Mouse (Mus musculus): ENCODE data around the gene Ly6g5c. TPM values are rescaled to one million over a fixed set of nuclear protein-coding genes. Genes with fewer than 3 reads are reported as not detected.
"Not testable (repeated sequence)": the region's sequence is repeated elsewhere in the genome, so short reads cannot be mapped to it uniquely, and the experiment has no call there.

Gene Ly6g5c
- polyA plus RNA-seq, 1 experiment = not detected

- Histone ChIP-seq H3K4me1 (ENCODE audit: control insufficient read depth) (peaks cover 58% of the 10 kb centered on the region), H3K36me3 (ENCODE audit: control insufficient read depth) (peaks cover 63% of the 10 kb centered on the region)
- no peak for TF ChIP-seq TAL1 (IDR thresholded peaks at IDR 0.05; ENCODE audit: low read length)
- no peak for TF ChIP-seq GATA1 (IDR thresholded peaks at IDR 0.05; ENCODE audit: low read length)
Observed at GRCm38 (mm10) chr17:35121143-35121799, 13.2 kb downstream of the Ly6g5c start, which contains the start of gene Gpank1. Gene Gpank1 (plus strand): TSS chr17:35121455.

DNA sequence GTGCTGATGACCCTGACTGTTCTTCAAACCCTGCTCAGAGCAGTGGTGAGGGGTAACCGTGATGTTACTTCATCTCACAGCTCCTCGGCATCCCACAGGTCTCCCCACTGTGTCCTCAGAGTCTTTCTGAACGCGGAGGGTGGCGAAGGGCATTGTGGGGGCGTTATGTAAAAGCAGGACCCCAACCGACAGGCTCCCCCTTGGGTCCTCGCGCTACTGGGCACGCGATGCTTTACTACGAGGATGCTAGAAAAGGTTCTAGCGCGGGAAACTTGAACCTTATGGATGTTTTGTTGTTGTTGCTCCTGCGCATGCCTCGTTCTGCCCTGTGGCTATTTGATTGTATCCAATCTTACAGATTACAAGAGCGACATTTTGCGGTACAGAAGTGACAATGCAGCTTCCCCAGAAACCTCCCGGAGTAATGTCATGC is 13.8 kb downstream of the Ly6g5c start, which contains the start of gene Csnk2b:
Gene Csnk2b (minus strand): TSS at position 183 of the 433 bp plus-strand sequence.
- Histone ChIP-seq H3K4me3 (replicated peaks) (peak within 1 kb of the TSS; percentile 74), H3K36me3 (ENCODE audit: control insufficient read depth) (peaks cover 58% of the 10 kb centered on the region), H3K27me3 (ENCODE audit: control insufficient read depth) (no peaks in the 10 kb centered on the region), H3K9me3 (ENCODE audit: control insufficient read depth, low read length) (no peaks in the 10 kb centered on the region), H3K4me1 (ENCODE audit: control insufficient read depth) (peaks cover 64% of the 10 kb centered on the region)
- TF ChIP-seq TAL1 (IDR thresholded peaks at IDR 0.05; ENCODE audit: low read length) (no peak), GATA1 (IDR thresholded peaks at IDR 0.05; ENCODE audit: low read length) (no peak)

More at GRCm38 (mm10) chr17:35121143-35121799, 13.2 kb downstream of the Ly6g5c start, which contains the start of gene Gpank1:
- Histone ChIP-seq H3K4me3 (replicated peaks) (peak within 1 kb of the TSS; percentile 74), H3K9me3 (ENCODE audit: control insufficient read depth, low read length) (no peaks in the 10 kb centered on the region), H3K27me3 (ENCODE audit: control insufficient read depth) (no peaks in the 10 kb centered on the region)

DNA sequence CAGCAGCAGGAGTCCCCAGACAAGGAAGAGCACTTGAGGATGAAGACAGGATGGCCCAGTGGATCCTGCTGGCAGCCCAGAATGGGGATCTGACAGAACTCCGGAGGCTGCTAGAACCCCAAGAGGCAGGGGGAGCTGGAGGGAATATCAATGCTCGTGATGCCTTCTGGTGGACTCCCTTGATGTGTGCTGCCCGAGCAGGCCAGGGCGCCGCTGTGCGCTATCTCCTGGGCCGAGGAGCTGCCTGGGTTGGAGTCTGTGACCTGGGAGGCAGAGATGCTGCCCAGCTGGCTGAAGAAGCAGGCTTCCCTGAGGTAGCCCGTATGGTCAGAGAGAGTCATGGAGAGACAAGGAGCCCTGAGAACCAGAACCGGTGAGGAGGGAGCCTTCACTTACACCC is 15.2 kb downstream of the Ly6g5c start:
- H3K4me1 ChIP-seq (ENCODE audit: control insufficient read depth) = peaks cover 71% of the 10 kb centered on the region
- not testable (repeated sequence) for H3K9me3 ChIP-seq (ENCODE audit: control insufficient read depth, low read length); H3K27me3 ChIP-seq (ENCODE audit: control insufficient read depth); H3K4me3 ChIP-seq (replicated peaks)
- peaks cover 51% of the 10 kb centered on the region for H3K36me3 ChIP-seq (ENCODE audit: control insufficient read depth)

DNA sequence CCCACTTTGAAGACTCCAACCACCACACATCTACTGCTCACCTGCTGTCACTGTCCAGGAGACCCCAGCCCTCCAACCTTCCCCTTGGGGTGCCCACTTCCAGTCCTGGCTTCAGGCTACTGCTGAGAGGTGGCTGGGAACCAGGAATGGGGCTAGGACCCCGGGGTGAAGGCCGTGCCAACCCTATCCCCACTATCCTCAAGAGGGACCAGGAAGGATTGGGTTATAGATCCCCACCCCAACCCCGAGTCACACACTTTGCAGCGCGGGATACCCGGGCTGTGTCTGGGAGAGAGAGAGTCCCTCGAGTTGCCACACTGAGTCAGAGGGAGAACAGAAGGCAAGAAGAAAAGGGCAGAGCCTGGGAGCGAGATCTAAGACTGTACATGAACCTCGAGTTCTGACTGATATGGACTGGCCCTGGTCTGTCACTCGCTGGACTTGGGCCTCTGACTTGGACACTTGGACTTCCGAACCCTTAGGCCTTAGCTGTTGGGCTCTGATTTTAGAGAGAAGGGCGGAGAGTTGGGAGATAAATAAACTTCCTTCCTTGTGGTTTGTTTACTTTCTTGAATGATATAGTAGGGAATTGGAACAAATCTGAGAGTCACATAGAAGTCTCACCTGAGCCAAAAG is 16.3 kb downstream of the Ly6g5c start:
- H3K9me3 ChIP-seq (ENCODE audit: control insufficient read depth, low read length); H3K4me3 ChIP-seq (replicated peaks); H3K27me3 ChIP-seq (ENCODE audit: control insufficient read depth): not testable (repeated sequence)
- H3K36me3 ChIP-seq (ENCODE audit: control insufficient read depth) = peaks cover 48% of the 10 kb centered on the region
- H3K4me1 ChIP-seq (ENCODE audit: control insufficient read depth) = peaks cover 75% of the 10 kb centered on the region

GRCm38 (mm10) chr17:35125081-35125480 is 17.0 kb downstream of the Ly6g5c start:
- peaks cover 47% of the 10 kb centered on the region for H3K36me3 ChIP-seq (ENCODE audit: control insufficient read depth)
- peaks cover 69% of the 10 kb centered on the region for H3K4me1 ChIP-seq (ENCODE audit: control insufficient read depth)
- TF ChIP-seq GATA1 (IDR thresholded peaks at IDR 0.05; ENCODE audit: low read length) = no peak
- TF ChIP-seq TAL1 (IDR thresholded peaks at IDR 0.05; ENCODE audit: low read length) = no peak
- no peak overlapping the region for H3K4me3 ChIP-seq (replicated peaks)
- H3K9me3 ChIP-seq (ENCODE audit: control insufficient read depth, low read length) = no peaks in the 10 kb centered on the region
- H3K27me3 ChIP-seq (ENCODE audit: control insufficient read depth) = no peaks in the 10 kb centered on the region

- no peak for TF ChIP-seq GATA1 (IDR thresholded peaks at IDR 0.05; ENCODE audit: low read length)
- no peak for TF ChIP-seq TAL1 (IDR thresholded peaks at IDR 0.05; ENCODE audit: low read length)
- Histone ChIP-seq H3K4me1 (ENCODE audit: control insufficient read depth) (peaks cover 64% of the 10 kb centered on the region), H3K27me3 (ENCODE audit: control insufficient read depth) (no peaks in the 10 kb centered on the region), H3K4me3 (replicated peaks) (peak overlapping the region; percentile 63), H3K36me3 (ENCODE audit: control insufficient read depth) (peaks cover 50% of the 10 kb centered on the region), H3K9me3 (ENCODE audit: control insufficient read depth, low read length) (no peaks in the 10 kb centered on the region)
Observed at GRCm38 (mm10) chr17:35125578-35125977, 17.5 kb downstream of the Ly6g5c start.

DNA sequence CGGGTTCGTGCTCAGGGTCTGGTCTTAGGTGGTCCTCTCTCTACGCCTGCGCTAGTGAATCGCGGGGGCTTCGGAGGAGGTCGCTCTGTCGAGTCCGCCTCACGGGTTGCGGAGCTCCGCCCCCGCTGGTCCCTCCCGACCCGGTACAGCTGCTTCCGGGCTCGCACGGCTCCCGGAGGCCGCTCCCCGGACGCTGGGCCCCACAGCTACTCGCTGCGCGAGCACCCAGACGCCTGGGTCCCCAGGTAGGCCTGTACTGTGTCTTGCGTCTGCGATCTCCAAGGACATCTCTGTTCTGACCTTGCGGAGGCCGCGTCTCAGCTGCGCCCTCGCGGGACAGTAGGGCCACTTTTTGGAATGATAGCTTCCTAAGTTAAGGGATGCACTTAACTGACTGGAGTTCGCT is 18.1 kb downstream of the Ly6g5c start, which contains the start of gene D17H6S53E:
Gene D17H6S53E (plus strand): TSS at position 168 of the 406 bp plus-strand sequence.
- no peak for TF ChIP-seq GATA1 (IDR thresholded peaks at IDR 0.05; ENCODE audit: low read length)
- TF ChIP-seq TAL1 (IDR thresholded peaks at IDR 0.05; ENCODE audit: low read length) = no peak
- H3K9me3 ChIP-seq (ENCODE audit: control insufficient read depth, low read length) = no peaks in the 10 kb centered on the region
- peaks cover 68% of the 10 kb centered on the region for H3K4me1 ChIP-seq (ENCODE audit: control insufficient read depth)
- H3K27me3 ChIP-seq (ENCODE audit: control insufficient read depth) = no peaks in the 10 kb centered on the region
- H3K4me3 ChIP-seq (replicated peaks) = peak within 1 kb of the TSS; percentile 63
- H3K36me3 ChIP-seq (ENCODE audit: control insufficient read depth) = peaks cover 55% of the 10 kb centered on the region

DNA sequence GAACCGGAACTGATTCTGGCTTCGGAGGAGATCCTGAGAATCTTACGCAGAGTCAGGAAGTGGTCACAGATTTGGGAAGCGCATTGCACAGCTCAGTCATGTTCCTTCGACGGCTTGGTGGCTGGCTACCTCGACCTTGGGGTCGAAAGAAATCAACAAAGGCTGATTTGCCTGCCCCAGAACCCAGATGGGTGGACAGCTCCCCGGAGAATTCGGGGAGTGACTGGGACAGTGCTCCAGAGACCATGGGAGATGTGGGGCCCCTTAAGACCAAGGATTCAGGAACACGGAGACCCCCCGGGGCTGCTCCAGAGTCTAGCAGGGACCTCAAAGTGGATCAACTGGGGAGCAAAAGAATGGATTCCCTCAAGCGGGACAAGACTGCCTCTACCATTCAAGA is 18.9 kb downstream of the Ly6g5c start:
- H3K27me3 ChIP-seq (ENCODE audit: control insufficient read depth) = no peaks in the 10 kb centered on the region
- H3K9me3 ChIP-seq (ENCODE audit: control insufficient read depth, low read length) = no peaks in the 10 kb centered on the region
- peak overlapping the region; percentile 63 for H3K4me3 ChIP-seq (replicated peaks)
- H3K4me1 ChIP-seq (ENCODE audit: control insufficient read depth) = peaks cover 64% of the 10 kb centered on the region
- H3K36me3 ChIP-seq (ENCODE audit: control insufficient read depth) = peaks cover 55% of the 10 kb centered on the region
- TF ChIP-seq TAL1 (IDR thresholded peaks at IDR 0.05; ENCODE audit: low read length) (no peak), GATA1 (IDR thresholded peaks at IDR 0.05; ENCODE audit: low read length) (no peak)

GRCm38 (mm10) chr17:35128996-35129395 is 20.9 kb downstream of the Ly6g5c start:
- Histone ChIP-seq H3K36me3 (ENCODE audit: control insufficient read depth) (peaks cover 41% of the 10 kb centered on the region), H3K4me3 (replicated peaks) (no peak overlapping the region), H3K4me1 (ENCODE audit: control insufficient read depth) (peaks cover 49% of the 10 kb centered on the region), H3K9me3 (ENCODE audit: control insufficient read depth, low read length) (no peaks in the 10 kb centered on the region), H3K27me3 (ENCODE audit: control insufficient read depth) (no peaks in the 10 kb centered on the region)
- TF ChIP-seq GATA1 (IDR thresholded peaks at IDR 0.05; ENCODE audit: low read length) (no peak), TAL1 (IDR thresholded peaks at IDR 0.05; ENCODE audit: low read length) (no peak)
